ENCODE assay signal across 19 mouse cellular contexts in genomic region chr13:74237574-74237973, GRCm38 (mm10). TPM values are rescaled to one million over a fixed set of nuclear protein-coding genes. Genes with fewer than 3 reads are reported as not detected.
A peak's percentile ranks its signal among the peaks of the same experiment; 100 is the strongest.
DNase-seq lines count a peak whose midpoint lies in the region; ATAC-seq and TF ChIP-seq lines count a peak whose summit lies in the region.
"Had no signal": no experiment of that assay in that cellular context is flagged by ENCODE, and none has a peak within 500 bp of the region (broad histone marks: within the 10 kb centered on the region; RNA-seq: fewer than 3 reads in every experiment).

No protein-coding gene starts in this region.

- no peak for TF ChIP-seq EP300 in lung, postnatal 0 days (IDR thresholded peaks at IDR 0.05)

- H3K9ac ChIP-seq in lung, embryonic 15.5 days = no peak overlapping the region
- no peak overlapping the region for H3K9ac ChIP-seq in lung, postnatal 0 days (replicated peaks; ENCODE audit: low read depth)
- H3K9ac ChIP-seq: embryonic facial prominence, embryonic 12.5 days; forebrain, embryonic 13.5 days; forebrain, embryonic 15.5 days; forebrain, postnatal 0 days had no signal

- no peaks in the 10 kb centered on the region for H3K4me1 ChIP-seq in lung, embryonic 15.5 days
- H3K4me1 ChIP-seq in lung, postnatal 0 days (ENCODE audit: insufficient read depth, low read depth, low read length) = no peaks in the 10 kb centered on the region
- no peaks in the 10 kb centered on the region for H3K4me1 ChIP-seq in lung, adult 2 months (ENCODE audit: control insufficient read depth, insufficient read depth, low read length)
- H3K4me1 ChIP-seq: embryonic facial prominence, embryonic 10.5 days; embryonic facial prominence, embryonic 12.5 days; forebrain, embryonic 13.5 days; forebrain, embryonic 15.5 days had no signal

- no peak for TF ChIP-seq POLR2A in lung, adult 2 months (IDR thresholded peaks at IDR 0.05; ENCODE audit: borderline replicate concordance, extremely low read depth, low read depth, low read length)

- peak overlapping the region; percentile 5; the same call in 1 of the 2 replicates for H3K27ac ChIP-seq in lung, embryonic 15.5 days
- no peak overlapping the region for H3K27ac ChIP-seq in lung, postnatal 0 days (ENCODE audit: low read length)
- H3K27ac ChIP-seq: embryonic facial prominence, embryonic 10.5 days; embryonic facial prominence, embryonic 12.5 days; forebrain, embryonic 13.5 days; forebrain, embryonic 15.5 days had no signal

- no peak overlapping the region for H3K4me3 ChIP-seq in lung, embryonic 15.5 days
- no peak overlapping the region for H3K4me3 ChIP-seq in lung, postnatal 0 days (ENCODE audit: low read depth, low read length)
- no peak overlapping the region for H3K4me3 ChIP-seq in lung, adult 2 months (replicated peaks; ENCODE audit: extremely low read depth, low read depth, low read length)
- H3K4me3 ChIP-seq: embryonic facial prominence, embryonic 10.5 days; embryonic facial prominence, embryonic 12.5 days; forebrain, embryonic 13.5 days; forebrain, embryonic 15.5 days had no signal

- no peak for TF ChIP-seq CTCF in lung, postnatal 0 days (IDR thresholded peaks at IDR 0.05)
- no peak for TF ChIP-seq CTCF in lung, adult 2 months (IDR thresholded peaks at IDR 0.05; ENCODE audit: insufficient read depth, low read length)

- 42% methylated on average over 7 of the region's 7 CpGs for WGBS in lung, embryonic 15.5 days
- WGBS in lung, postnatal 0 days = 52% methylated on average over 7 of the region's 7 CpGs
- 55% methylated on average over 7 of the region's 7 CpGs for WGBS in lung, adult 2 months

- H3K4me2 ChIP-seq in lung, embryonic 15.5 days = no peak overlapping the region
- H3K4me2 ChIP-seq in lung, postnatal 0 days (replicated peaks; ENCODE audit: low read depth, low read length) = no peak overlapping the region
- H3K4me2 ChIP-seq: embryonic facial prominence, embryonic 12.5 days; forebrain, embryonic 13.5 days; forebrain, embryonic 15.5 days had no signal

- no peaks in the 10 kb centered on the region for H3K27me3 ChIP-seq in lung, embryonic 15.5 days
- no peaks in the 10 kb centered on the region for H3K27me3 ChIP-seq in lung, postnatal 0 days (replicated peaks; ENCODE audit: insufficient read depth, low read length)
- H3K27me3 ChIP-seq: embryonic facial prominence, embryonic 12.5 days; forebrain, embryonic 13.5 days; forebrain, embryonic 15.5 days had no signal

- no peak for DNase-seq in lung, postnatal 25 days (ENCODE audit: low spot score)
- DNase-seq in lung, postnatal 0 days (ENCODE audit: low spot score) = peak; percentile 6
- no peak for DNase-seq in lung, adult 2 months
- DNase-seq in urinary bladder, adult 18-20 months (ENCODE audit: low spot score in 2 of 2) = no peak
- DNase-seq: adrenal gland, adult 8-10 months; adrenal gland, postnatal 14 days; adrenal gland, postnatal 36 days; cerebellum, adult 11-12 months; cerebellum, adult 2 months; cerebellum, adult 9-10 months; cerebellum, postnatal 10 days; cerebellum, postnatal 25 days; forebrain, postnatal 0 days had no signal

- peak; percentile 46; the same call in 1 of the 2 replicates for ATAC-seq in lung, embryonic 15.5 days (ENCODE audit: borderline replicate concordance, extremely low read depth, low FRiP score, low TSS enrichment)
- no peak; the same call in 1 of the 2 replicates for ATAC-seq in lung, postnatal 0 days
- ATAC-seq: activated CD4-positive, CD25-positive, alpha-beta regulatory T cell, adult 4 months; forebrain, embryonic 13.5 days; forebrain, embryonic 15.5 days; forebrain, postnatal 0 days had no signal

- no peaks in the 10 kb centered on the region for H3K9me3 ChIP-seq in lung, embryonic 15.5 days
- no peaks in the 10 kb centered on the region for H3K9me3 ChIP-seq in lung, postnatal 0 days (ENCODE audit: low read length)
- H3K9me3 ChIP-seq: embryonic facial prominence, embryonic 10.5 days; embryonic facial prominence, embryonic 12.5 days; forebrain, embryonic 13.5 days; forebrain, embryonic 15.5 days had no signal

- H3K36me3 ChIP-seq in lung, embryonic 15.5 days = no peaks in the 10 kb centered on the region
- no peaks in the 10 kb centered on the region for H3K36me3 ChIP-seq in lung, postnatal 0 days (ENCODE audit: insufficient read depth, low read length)
- H3K36me3 ChIP-seq: embryonic facial prominence, embryonic 10.5 days; embryonic facial prominence, embryonic 12.5 days; forebrain, embryonic 15.5 days had no signal

RNA-seq across cellular contexts. Expression of gene Exoc3, which starts 29.0 kb away (rescaled TPM):
- 69.4 and 72.7 TPM in 2 replicates for polyA plus RNA-seq in lung, embryonic 15.5 days (2015; fragmentation: Nextera tagmentation; extraction: Ambion mirVana)
- 44.2 and 46.9 TPM in 2 replicates for polyA plus RNA-seq in lung, postnatal 0 days (2015; fragmentation: Nextera tagmentation; extraction: Ambion mirVana)
- 22.5 and 30.2 TPM in 2 replicates for polyA plus RNA-seq in lung, adult 2 months (2012; rRNA removed)

RNA-seq across cellular contexts. Expression of gene Ahrr, which starts 54.6 kb away (rescaled TPM):
- polyA plus RNA-seq in lung, embryonic 15.5 days (2015; fragmentation: Nextera tagmentation; extraction: Ambion mirVana) = 0.54 and 0.87 TPM in 2 replicates
- 0.21 and 0.37 TPM in 2 replicates for polyA plus RNA-seq in lung, postnatal 0 days (2015; fragmentation: Nextera tagmentation; extraction: Ambion mirVana)
- polyA plus RNA-seq in lung, adult 2 months (2012; rRNA removed) = 0.34 and 0.40 TPM in 2 replicates
